Mouse (Mus musculus): ENCODE data around the gene Smyd1. TPM values are rescaled to one million over a fixed set of nuclear protein-coding genes. Genes with fewer than 3 reads are reported as not detected.

Gene Smyd1
- 0.21 TPM in 1 of 2 replicates, not detected in the other for polyA plus RNA-seq (2016; fragmentation: Nextera tagmentation; extraction: Ambion mirVana)

DNA sequence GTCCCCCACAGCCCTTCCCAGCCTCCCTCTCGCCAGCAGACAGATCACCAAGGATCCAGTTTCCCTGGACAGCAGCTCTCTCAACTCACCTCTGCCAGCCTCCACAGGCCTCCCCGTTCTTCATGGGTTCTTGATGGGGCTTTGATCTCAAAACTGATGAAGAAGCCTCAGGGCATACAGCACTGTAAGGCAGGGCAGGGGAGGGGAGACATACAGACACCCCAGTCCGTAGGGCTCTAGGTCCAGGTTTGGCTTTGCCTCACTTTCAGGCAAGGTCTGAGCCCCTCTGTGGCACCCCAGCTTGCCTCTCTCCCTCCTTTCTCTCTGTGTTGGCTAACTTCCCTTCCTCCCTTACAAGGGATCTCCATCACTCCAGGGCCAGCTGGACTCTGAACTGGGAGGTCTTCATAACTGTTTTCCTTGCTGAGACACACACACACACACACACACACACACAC is at the start of gene Smyd1:
Gene Smyd1 (minus strand): TSS at position 408 of the 458 bp plus-strand sequence.
- Histone ChIP-seq H3K36me3 (no peaks in the 10 kb centered on the region), H3K4me3 (no peak within 1 kb of the TSS), H3K9me3 (replicated peaks) (no peaks in the 10 kb centered on the region), H3K27ac (replicated peaks) (no peak within 1 kb of the TSS), H3K27me3 (ENCODE audit: low read depth, poor library complexity, severe bottlenecking) (no peaks in the 10 kb centered on the region), H3K4me1 (no peaks in the 10 kb centered on the region)
- 77% methylated on average over 3 of the region's 3 CpGs for WGBS
- DNase-seq (ENCODE audit: low spot score), result no peak

DNA sequence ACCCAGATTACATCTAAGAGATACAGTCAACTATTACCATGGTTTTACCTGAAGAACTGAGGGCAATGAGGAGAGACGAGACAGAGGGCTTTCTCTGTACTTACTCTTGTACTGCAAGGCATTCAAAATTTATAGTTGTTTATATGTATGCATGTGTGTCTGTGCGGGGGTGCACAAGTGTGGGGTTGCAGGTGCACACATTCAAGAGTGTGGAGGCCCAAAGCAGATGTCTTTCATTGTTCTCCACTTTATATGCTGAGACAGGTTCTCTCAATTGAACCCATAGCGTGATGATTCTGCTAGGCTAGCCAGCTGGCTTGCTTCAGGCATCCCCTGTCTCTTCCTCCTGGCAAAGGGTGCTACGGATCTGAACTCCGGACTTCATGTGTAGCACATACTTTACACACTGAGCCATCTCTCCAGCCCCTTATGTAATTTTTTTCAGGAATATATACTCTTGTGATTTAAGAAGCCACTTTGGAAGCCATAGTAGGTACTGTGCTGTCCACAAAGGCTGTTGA is 49.1 kb upstream of the Smyd1 start:
- no peaks in the 10 kb centered on the region for H3K36me3 ChIP-seq
- H3K27ac ChIP-seq (replicated peaks), result no peak overlapping the region
- WGBS, result 94% methylated on average over 5 of the region's 5 CpGs
- no peaks in the 10 kb centered on the region for H3K27me3 ChIP-seq (ENCODE audit: low read depth, poor library complexity, severe bottlenecking)
- no peak for DNase-seq (ENCODE audit: low spot score)
- no peaks in the 10 kb centered on the region for H3K9me3 ChIP-seq (replicated peaks)
- no peaks in the 10 kb centered on the region for H3K4me1 ChIP-seq
- no peak overlapping the region for H3K4me3 ChIP-seq

DNA sequence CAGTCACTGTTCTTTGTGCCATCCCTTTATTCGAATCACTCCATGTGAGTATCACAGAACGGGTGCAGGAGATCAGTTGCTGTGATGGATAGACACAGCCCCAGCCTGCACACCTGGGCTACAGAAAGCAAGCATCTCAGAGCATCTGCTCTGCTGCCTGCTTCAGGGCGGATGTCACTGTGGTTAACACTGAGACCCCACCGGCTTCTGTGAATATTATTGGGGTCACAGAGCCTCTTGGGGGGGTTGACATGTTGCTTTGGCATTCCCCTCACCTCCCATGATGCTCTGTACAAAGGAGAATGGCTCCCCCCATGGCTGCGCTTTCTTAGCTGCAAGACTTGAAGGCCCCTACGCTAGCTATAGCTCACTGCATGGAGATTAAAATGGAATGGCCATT is 47.4 kb upstream of the Smyd1 start:
- no peaks in the 10 kb centered on the region for H3K9me3 ChIP-seq (replicated peaks)
- no peak for DNase-seq (ENCODE audit: low spot score)
- H3K4me3 ChIP-seq, result no peak overlapping the region
- no peaks in the 10 kb centered on the region for H3K27me3 ChIP-seq (ENCODE audit: low read depth, poor library complexity, severe bottlenecking)
- H3K27ac ChIP-seq (replicated peaks), result no peak overlapping the region
- H3K36me3 ChIP-seq, result no peaks in the 10 kb centered on the region
- 90% methylated on average over 6 of the region's 6 CpGs for WGBS
- no peaks in the 10 kb centered on the region for H3K4me1 ChIP-seq

DNA sequence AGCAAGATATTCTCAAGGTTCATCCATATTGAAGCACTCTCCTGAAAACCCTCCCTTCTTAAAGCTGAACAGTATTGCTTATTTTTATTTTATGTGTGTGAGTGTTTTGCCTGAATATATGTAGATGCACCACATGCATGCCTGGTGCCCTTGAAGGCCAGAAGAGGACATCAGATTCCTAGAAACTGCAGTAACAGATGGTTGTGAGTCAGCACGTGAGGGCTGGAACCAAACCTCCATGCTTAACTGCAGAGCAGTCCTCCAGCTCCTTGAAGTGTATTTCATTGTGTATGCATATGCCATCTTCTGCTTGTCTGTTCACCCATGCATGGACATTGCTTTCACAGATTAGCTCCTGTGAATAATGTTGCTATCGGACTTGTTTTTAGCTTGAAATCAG is 42.0 kb upstream of the Smyd1 start:
- no peaks in the 10 kb centered on the region for H3K36me3 ChIP-seq
- no peaks in the 10 kb centered on the region for H3K4me1 ChIP-seq
- DNase-seq (ENCODE audit: low spot score), result no peak
- H3K4me3 ChIP-seq, result no peak overlapping the region
- H3K27me3 ChIP-seq (ENCODE audit: low read depth, poor library complexity, severe bottlenecking), result no peaks in the 10 kb centered on the region
- no peaks in the 10 kb centered on the region for H3K9me3 ChIP-seq (replicated peaks)
- 80% methylated on average over 2 of the region's 2 CpGs for WGBS
- no peak overlapping the region for H3K27ac ChIP-seq (replicated peaks)

DNA sequence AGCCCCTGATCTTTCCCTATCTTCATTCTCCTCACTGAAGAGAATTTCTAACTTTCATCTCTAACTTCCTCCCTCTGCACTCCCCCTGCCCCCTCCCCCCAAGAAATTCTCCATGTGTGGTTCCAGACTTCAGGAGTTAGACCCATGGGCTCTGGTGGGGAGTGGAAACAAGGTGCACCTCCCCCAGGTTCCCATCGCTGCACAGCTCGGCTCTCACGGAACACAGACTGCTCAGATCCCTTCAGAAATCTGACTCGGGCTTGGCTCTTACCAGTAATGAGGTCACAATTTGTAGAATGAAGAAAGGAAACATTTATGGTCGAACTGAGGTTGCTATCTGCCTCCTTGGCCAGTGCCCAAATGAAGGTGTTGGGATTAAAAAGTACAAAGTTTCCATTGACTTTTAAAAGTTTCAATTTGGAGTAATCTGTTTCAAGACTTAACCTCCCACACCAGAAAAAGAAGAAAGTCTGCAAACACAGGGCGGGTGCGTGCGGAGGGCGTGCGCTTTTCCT is 39.2 kb upstream of the Smyd1 start:
- Histone ChIP-seq H3K4me3 (no peak overlapping the region), H3K27me3 (ENCODE audit: low read depth, poor library complexity, severe bottlenecking) (no peaks in the 10 kb centered on the region), H3K4me1 (no peaks in the 10 kb centered on the region), H3K9me3 (replicated peaks) (no peaks in the 10 kb centered on the region), H3K36me3 (no peaks in the 10 kb centered on the region), H3K27ac (replicated peaks) (no peak overlapping the region)
- DNase-seq (ENCODE audit: low spot score), result no peak
- 91% methylated on average over 10 of the region's 10 CpGs for WGBS

DNA sequence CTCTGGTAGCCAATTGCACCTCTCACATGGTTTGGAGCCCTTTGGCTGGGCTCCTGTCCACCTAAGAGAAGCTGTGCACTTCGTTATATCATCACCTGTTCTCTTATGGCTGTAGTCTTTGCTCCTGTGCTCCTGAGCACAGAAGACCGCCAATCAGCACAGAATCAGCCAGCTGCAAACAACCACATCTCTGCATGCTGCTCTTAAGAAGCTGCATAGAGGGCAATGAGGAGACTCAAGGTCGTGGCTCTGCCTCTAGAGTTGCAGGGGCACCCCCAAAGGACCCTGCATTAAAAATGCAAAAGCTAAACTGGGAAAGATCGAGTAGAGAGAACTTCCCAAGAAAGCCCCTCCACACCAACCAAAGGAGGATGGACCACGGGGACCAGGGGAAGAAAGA is 38.7 kb upstream of the Smyd1 start:
- WGBS, result 62% methylated on average over 5 of the region's 5 CpGs
- H3K4me1 ChIP-seq, result no peaks in the 10 kb centered on the region
- H3K27me3 ChIP-seq (ENCODE audit: low read depth, poor library complexity, severe bottlenecking), result no peaks in the 10 kb centered on the region
- no peak for DNase-seq (ENCODE audit: low spot score)
- H3K27ac ChIP-seq (replicated peaks), result no peak overlapping the region
- H3K9me3 ChIP-seq (replicated peaks), result no peaks in the 10 kb centered on the region
- H3K4me3 ChIP-seq, result no peak overlapping the region
- no peaks in the 10 kb centered on the region for H3K36me3 ChIP-seq

DNA sequence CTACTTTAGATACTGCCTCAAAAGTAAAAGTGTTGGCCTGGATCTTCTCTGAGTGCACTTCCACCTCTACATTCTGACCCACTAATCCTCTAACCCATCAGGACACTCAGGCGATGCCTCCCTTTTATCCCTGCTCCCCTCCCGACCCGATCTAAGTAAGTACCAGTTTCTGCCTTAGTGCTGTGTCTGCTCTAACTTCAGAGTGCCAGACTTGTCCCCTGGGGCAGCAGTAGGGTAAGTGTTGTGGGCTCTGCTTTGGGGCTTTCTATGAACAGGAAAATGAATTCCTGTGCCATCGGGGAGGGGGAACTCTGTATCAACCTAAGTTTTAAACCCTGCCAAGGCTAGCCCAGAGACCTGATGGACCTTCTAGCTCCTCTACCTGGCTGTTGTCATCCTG is 38.2 kb upstream of the Smyd1 start:
- 80% methylated on average over 4 of the region's 4 CpGs for WGBS
- H3K4me1 ChIP-seq, result no peaks in the 10 kb centered on the region
- no peak for DNase-seq (ENCODE audit: low spot score)
- H3K9me3 ChIP-seq (replicated peaks), result no peaks in the 10 kb centered on the region
- no peaks in the 10 kb centered on the region for H3K27me3 ChIP-seq (ENCODE audit: low read depth, poor library complexity, severe bottlenecking)
- H3K36me3 ChIP-seq, result no peaks in the 10 kb centered on the region
- H3K4me3 ChIP-seq, result no peak overlapping the region
- no peak overlapping the region for H3K27ac ChIP-seq (replicated peaks)

DNA sequence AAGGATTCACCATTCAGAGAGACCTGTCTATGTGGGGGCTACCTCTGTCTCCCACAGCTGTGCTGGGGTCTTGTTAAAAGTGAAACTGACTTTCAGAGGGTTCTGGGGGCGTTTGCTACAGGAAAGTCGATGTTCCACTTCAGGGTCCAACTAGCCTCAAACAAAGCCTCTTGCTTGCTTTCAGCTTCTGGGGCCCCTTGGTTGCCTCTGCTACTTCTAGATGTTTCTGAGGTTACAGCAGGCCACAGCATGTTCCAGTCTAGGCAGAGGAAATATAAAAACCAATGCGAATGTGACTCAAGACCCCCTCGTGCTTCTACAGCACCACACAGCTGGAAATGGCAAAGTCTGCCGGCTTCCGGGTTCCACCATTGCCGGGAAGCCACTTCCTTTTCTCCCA is 35.5 kb upstream of the Smyd1 start:
- Histone ChIP-seq H3K4me1 (no peaks in the 10 kb centered on the region), H3K27me3 (ENCODE audit: low read depth, poor library complexity, severe bottlenecking) (no peaks in the 10 kb centered on the region), H3K4me3 (no peak overlapping the region), H3K27ac (replicated peaks) (no peak overlapping the region), H3K9me3 (replicated peaks) (no peaks in the 10 kb centered on the region), H3K36me3 (no peaks in the 10 kb centered on the region)
- 89% methylated on average over 7 of the region's 7 CpGs for WGBS
- no peak for DNase-seq (ENCODE audit: low spot score)

DNA sequence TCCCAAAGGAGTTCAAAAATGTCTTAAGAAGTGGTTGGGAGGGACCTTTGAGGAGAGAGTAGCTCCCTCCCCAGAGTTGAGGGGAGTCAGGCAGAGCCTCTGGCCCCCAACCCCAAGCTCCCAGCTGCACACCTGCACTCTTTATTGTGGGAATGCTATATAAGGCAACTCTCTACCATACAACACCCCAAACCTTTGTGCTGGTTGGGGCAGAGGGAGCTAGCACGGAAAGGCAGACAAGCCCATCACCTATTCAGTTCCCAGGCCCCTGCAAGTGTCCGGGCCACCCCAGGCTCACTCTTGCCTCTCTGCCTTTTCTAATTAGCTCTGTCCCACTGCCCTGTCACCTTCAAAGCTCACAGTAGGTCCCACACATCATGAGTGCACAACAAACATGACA is 31.7 kb upstream of the Smyd1 start:
- no peak for DNase-seq (ENCODE audit: low spot score)
- H3K9me3 ChIP-seq (replicated peaks), result no peaks in the 10 kb centered on the region
- H3K27ac ChIP-seq (replicated peaks), result no peak overlapping the region
- H3K4me3 ChIP-seq, result no peak overlapping the region
- 70% methylated on average over 2 of the region's 2 CpGs for WGBS
- no peaks in the 10 kb centered on the region for H3K27me3 ChIP-seq (ENCODE audit: low read depth, poor library complexity, severe bottlenecking)
- H3K4me1 ChIP-seq, result no peaks in the 10 kb centered on the region
- no peaks in the 10 kb centered on the region for H3K36me3 ChIP-seq

DNA sequence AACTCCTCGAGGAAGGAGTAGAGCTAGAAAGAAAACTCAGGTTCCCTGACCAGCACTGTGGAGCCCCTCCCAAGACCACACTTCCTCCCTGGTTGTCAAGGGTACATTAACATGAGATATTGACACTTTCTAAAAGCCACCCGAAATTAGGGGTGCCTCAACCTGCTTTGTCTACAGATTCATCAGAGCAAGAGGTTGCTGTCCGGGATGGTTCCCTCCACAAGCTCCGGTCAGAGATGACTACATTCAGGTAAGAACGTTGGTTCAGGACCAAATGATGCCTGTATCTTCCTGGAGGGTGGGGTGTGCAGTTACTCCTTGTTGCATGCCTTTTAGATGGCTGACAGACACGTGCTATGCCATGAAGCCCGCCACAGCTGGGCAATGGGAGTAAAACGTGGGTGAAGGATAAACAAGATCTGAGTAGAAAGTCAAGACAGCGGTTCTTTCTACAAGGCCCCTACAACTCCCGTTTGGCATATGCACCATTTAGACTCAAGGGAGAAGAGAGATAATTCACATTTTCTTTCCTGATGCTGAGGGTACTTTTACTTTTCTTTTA is 30.9 kb upstream of the Smyd1 start:
- H3K27me3 ChIP-seq (ENCODE audit: low read depth, poor library complexity, severe bottlenecking), result no peaks in the 10 kb centered on the region
- H3K36me3 ChIP-seq, result no peaks in the 10 kb centered on the region
- H3K27ac ChIP-seq (replicated peaks), result no peak overlapping the region
- DNase-seq (ENCODE audit: low spot score), result no peak
- WGBS, result 84% methylated on average over 10 of the region's 10 CpGs
- peaks cover 3% of the 10 kb centered on the region for H3K9me3 ChIP-seq (replicated peaks)
- H3K4me3 ChIP-seq, result no peak overlapping the region
- no peaks in the 10 kb centered on the region for H3K4me1 ChIP-seq

DNA sequence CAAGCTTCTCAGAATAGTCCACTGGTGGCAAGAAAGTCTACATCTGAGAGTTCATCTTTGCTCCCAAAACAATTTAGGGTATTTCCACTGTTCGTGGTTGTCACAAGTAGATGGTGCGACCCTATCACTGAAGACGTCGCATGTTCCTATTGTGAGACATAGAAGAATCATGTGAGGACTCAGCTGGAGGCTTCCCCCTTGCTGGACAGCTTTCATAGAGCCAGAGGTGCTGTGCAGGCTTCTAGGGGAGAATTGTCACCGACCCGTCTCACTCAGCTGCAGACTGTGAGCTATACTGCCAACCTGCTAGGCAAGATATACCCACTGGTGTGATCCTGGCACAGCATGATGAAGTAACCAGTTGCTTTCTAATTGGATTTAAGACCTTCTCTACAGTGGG is 30.2 kb upstream of the Smyd1 start:
- Histone ChIP-seq H3K4me1 (no peaks in the 10 kb centered on the region), H3K27ac (replicated peaks) (no peak overlapping the region)
- DNase-seq (ENCODE audit: low spot score), result no peak

DNA sequence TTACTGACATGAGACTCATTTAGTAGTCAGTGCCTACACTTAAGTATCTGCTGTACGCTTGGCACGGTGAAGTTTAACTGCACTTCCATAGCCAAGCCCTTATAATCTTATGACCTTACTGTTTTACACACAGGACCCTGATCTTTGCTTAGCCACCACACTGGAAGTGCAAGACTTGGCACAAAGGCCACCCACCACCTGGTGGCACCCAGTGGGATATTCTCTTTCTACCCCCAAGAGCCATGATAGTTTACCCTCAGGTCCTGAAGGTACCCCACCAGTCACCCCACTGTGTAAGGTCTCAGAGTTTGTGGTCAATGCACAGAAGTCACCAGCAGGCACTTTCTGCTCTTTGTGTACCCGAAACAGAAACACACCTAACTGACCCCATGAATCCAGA is 29.2 kb upstream of the Smyd1 start:
- Histone ChIP-seq H3K27me3 (ENCODE audit: low read depth, poor library complexity, severe bottlenecking) (no peaks in the 10 kb centered on the region), H3K27ac (replicated peaks) (no peak overlapping the region), H3K4me1 (no peaks in the 10 kb centered on the region), H3K9me3 (replicated peaks) (peaks cover 10% of the 10 kb centered on the region), H3K4me3 (no peak overlapping the region), H3K36me3 (no peaks in the 10 kb centered on the region)
- DNase-seq (ENCODE audit: low spot score), result no peak
- 93% methylated on average over 3 of the region's 3 CpGs for WGBS

More for the DNA sequence above, 30.2 kb upstream of the Smyd1 start:
- no peaks in the 10 kb centered on the region for H3K27me3 ChIP-seq (ENCODE audit: low read depth, poor library complexity, severe bottlenecking)
- WGBS, result 90% methylated on average over 6 of the region's 6 CpGs
- H3K36me3 ChIP-seq, result no peaks in the 10 kb centered on the region
- peaks cover 10% of the 10 kb centered on the region for H3K9me3 ChIP-seq (replicated peaks)
- H3K4me3 ChIP-seq, result no peak overlapping the region

DNA sequence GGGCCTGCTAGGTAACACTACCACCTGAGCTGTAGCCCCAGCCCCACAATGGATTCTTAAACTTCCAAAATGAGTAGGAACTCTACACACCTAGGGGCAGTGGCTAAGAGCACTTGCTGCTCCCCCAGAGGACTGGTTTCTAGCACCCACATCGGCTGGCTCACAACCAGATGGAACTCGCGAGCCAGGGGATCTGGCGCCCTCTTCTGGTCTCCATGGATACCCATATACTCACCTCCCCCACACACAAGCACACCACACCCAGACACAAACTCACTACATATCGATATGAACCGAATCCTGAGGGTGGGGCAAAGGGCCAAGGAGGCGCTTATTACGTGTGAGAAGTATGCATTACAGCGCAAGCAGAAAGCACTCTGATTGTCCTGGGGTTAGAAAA is 26.0 kb upstream of the Smyd1 start:
- no peaks in the 10 kb centered on the region for H3K27me3 ChIP-seq (ENCODE audit: low read depth, poor library complexity, severe bottlenecking)
- H3K4me1 ChIP-seq, result no peaks in the 10 kb centered on the region
- H3K9me3 ChIP-seq (replicated peaks), result peaks cover 10% of the 10 kb centered on the region
- H3K27ac ChIP-seq (replicated peaks), result no peak overlapping the region
- no peaks in the 10 kb centered on the region for H3K36me3 ChIP-seq
- no peak for DNase-seq (ENCODE audit: low spot score)
- H3K4me3 ChIP-seq, result no peak overlapping the region
- WGBS, result 94% methylated on average over 9 of the region's 9 CpGs
